Comparison of ENCODE assay signal across 1 mouse cellular context in the genomic region with DNA sequence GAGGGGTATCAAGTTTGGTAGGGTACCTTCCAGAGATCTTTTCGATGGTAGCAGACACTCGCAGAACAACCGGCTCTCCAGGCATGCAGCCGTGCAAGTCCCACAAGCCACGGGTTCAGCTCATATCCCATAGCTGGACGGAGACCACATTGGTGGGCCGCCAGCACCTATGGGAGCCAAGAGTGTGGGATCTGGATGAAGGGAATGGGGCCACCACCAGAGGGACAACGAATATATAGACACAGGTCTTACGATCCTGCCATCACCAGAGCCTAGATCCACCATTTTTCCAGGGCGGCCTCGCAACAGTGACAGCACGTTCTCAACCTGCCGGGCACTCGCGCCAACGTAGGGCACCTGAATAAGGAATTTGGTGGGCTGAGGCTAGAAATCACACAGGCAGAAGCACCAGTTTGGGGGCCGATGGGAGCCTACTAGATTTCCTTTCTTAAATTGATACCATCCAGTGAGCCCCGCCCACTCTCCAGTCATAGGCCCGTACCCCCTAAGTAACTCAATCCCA.
A peak's percentile ranks its signal among the peaks of the same experiment; 100 is the strongest.
TF ChIP-seq lines count a peak whose summit lies in the region.

No protein-coding gene starts in this region.

TF ChIP-seq in MEL, 35 proteins besides CTCF, POLR2A, EP300 and RAD21:
- TF ChIP-seq ZMIZ1 (IDR thresholded peaks at IDR 0.05; ENCODE audit: low read depth, low read length) (peak; percentile 13; the same call in 1 of the 2 replicates), MXI1 (IDR thresholded peaks at IDR 0.05; ENCODE audit: low read depth, low read length) (no peak)
TF ChIP-seq in MEL: peak in this region for 1.
